Mouse (Mus musculus): Measurements from ENCODE around the gene Lsm4.

The Lsm4 gene

GRCm38 (mm10) chr8:70677451-70678080 lies 4.5 kb downstream of the Lsm4 start:
- TF ChIP-seq NANOG (IDR thresholded peaks at IDR 0.05; ENCODE audit: borderline replicate concordance, low read length), result no peak
- TF ChIP-seq CTCF (conservative IDR thresholded peaks at IDR 0.05; ENCODE audit: low read length), result no peak
- TF ChIP-seq POU5F1 (IDR thresholded peaks at IDR 0.05; ENCODE audit: borderline replicate concordance, low read length), result no peak
- no peaks in the 10 kb centered on the region for H3K27me3 ChIP-seq (ENCODE audit: insufficient read depth, low read length)
- peak overlapping the region; percentile 37; the same call in 1 of the 2 replicates for H3K4me3 ChIP-seq (replicated peaks; ENCODE audit: low read length)
- H3K4me1 ChIP-seq (replicated peaks; ENCODE audit: low read depth, low read length), result peaks cover 87% of the 10 kb centered on the region
- peaks cover 56% of the 10 kb centered on the region for H3K36me3 ChIP-seq (ENCODE audit: insufficient read depth, low read length)
- no peaks in the 10 kb centered on the region for H3K9me3 ChIP-seq (ENCODE audit: low read length)

- Histone ChIP-seq H3K9me3 (ENCODE audit: low read length) (no peaks in the 10 kb centered on the region), H3K36me3 (ENCODE audit: insufficient read depth, low read length) (peaks cover 56% of the 10 kb centered on the region), H3K4me1 (replicated peaks; ENCODE audit: low read depth, low read length) (peaks cover 93% of the 10 kb centered on the region), H3K4me3 (replicated peaks; ENCODE audit: low read length) (no peak overlapping the region), H3K27me3 (ENCODE audit: insufficient read depth, low read length) (no peaks in the 10 kb centered on the region)
- TF ChIP-seq CTCF (conservative IDR thresholded peaks at IDR 0.05; ENCODE audit: low read length) (no peak), POU5F1 (IDR thresholded peaks at IDR 0.05; ENCODE audit: borderline replicate concordance, low read length) (no peak), NANOG (IDR thresholded peaks at IDR 0.05; ENCODE audit: borderline replicate concordance, low read length) (no peak)
Observed at GRCm38 (mm10) chr8:70678679-70679078, 5.6 kb downstream of the Lsm4 start.

GRCm38 (mm10) chr8:70679404-70679803 lies 6.4 kb downstream of the Lsm4 start:
- peak overlapping the region; percentile 32; the same call in 1 of the 2 replicates for H3K4me3 ChIP-seq (replicated peaks; ENCODE audit: low read length)
- no peaks in the 10 kb centered on the region for H3K27me3 ChIP-seq (ENCODE audit: insufficient read depth, low read length)
- no peaks in the 10 kb centered on the region for H3K9me3 ChIP-seq (ENCODE audit: low read length)
- peaks cover 90% of the 10 kb centered on the region for H3K4me1 ChIP-seq (replicated peaks; ENCODE audit: low read depth, low read length)
- TF ChIP-seq NANOG (IDR thresholded peaks at IDR 0.05; ENCODE audit: borderline replicate concordance, low read length) (no peak), CTCF (conservative IDR thresholded peaks at IDR 0.05; ENCODE audit: low read length) (no peak), POU5F1 (IDR thresholded peaks at IDR 0.05; ENCODE audit: borderline replicate concordance, low read length) (no peak)
- peaks cover 56% of the 10 kb centered on the region for H3K36me3 ChIP-seq (ENCODE audit: insufficient read depth, low read length)

- no peaks in the 10 kb centered on the region for H3K9me3 ChIP-seq (ENCODE audit: low read length)
- H3K4me3 ChIP-seq (replicated peaks; ENCODE audit: low read length), result no peak overlapping the region
- TF ChIP-seq POU5F1 (IDR thresholded peaks at IDR 0.05; ENCODE audit: borderline replicate concordance, low read length) (no peak), CTCF (conservative IDR thresholded peaks at IDR 0.05; ENCODE audit: low read length) (no peak), NANOG (IDR thresholded peaks at IDR 0.05; ENCODE audit: borderline replicate concordance, low read length) (no peak)
- peaks cover 90% of the 10 kb centered on the region for H3K4me1 ChIP-seq (replicated peaks; ENCODE audit: low read depth, low read length)
- H3K27me3 ChIP-seq (ENCODE audit: insufficient read depth, low read length), result no peaks in the 10 kb centered on the region
- H3K36me3 ChIP-seq (ENCODE audit: insufficient read depth, low read length), result peaks cover 51% of the 10 kb centered on the region
Observed at GRCm38 (mm10) chr8:70680039-70680438, 7.0 kb downstream of the Lsm4 start.

GRCm38 (mm10) chr8:70681410-70681809 lies 8.4 kb downstream of the Lsm4 start:
- Histone ChIP-seq H3K4me3 (replicated peaks; ENCODE audit: low read length) (no peak overlapping the region), H3K9me3 (ENCODE audit: low read length) (no peaks in the 10 kb centered on the region), H3K27me3 (ENCODE audit: insufficient read depth, low read length) (no peaks in the 10 kb centered on the region), H3K4me1 (replicated peaks; ENCODE audit: low read depth, low read length) (peaks cover 84% of the 10 kb centered on the region), H3K36me3 (ENCODE audit: insufficient read depth, low read length) (peaks cover 45% of the 10 kb centered on the region)
- TF ChIP-seq NANOG (IDR thresholded peaks at IDR 0.05; ENCODE audit: borderline replicate concordance, low read length), result no peak
- no peak for TF ChIP-seq CTCF (conservative IDR thresholded peaks at IDR 0.05; ENCODE audit: low read length)
- TF ChIP-seq POU5F1 (IDR thresholded peaks at IDR 0.05; ENCODE audit: borderline replicate concordance, low read length), result no peak

GRCm38 (mm10) chr8:70682193-70682592 lies 9.1 kb downstream of the Lsm4 start:
- Histone ChIP-seq H3K27me3 (ENCODE audit: insufficient read depth, low read length) (no peaks in the 10 kb centered on the region), H3K36me3 (ENCODE audit: insufficient read depth, low read length) (peaks cover 41% of the 10 kb centered on the region), H3K4me3 (replicated peaks; ENCODE audit: low read length) (peak overlapping the region; percentile 37; the same call in 1 of the 2 replicates), H3K9me3 (ENCODE audit: low read length) (no peaks in the 10 kb centered on the region), H3K4me1 (replicated peaks; ENCODE audit: low read depth, low read length) (peaks cover 82% of the 10 kb centered on the region)
- TF ChIP-seq CTCF (conservative IDR thresholded peaks at IDR 0.05; ENCODE audit: low read length), result no peak
- TF ChIP-seq POU5F1 (IDR thresholded peaks at IDR 0.05; ENCODE audit: borderline replicate concordance, low read length), result no peak

GRCm38 (mm10) chr8:70682692-70683091 lies 9.6 kb downstream of the Lsm4 start:
- H3K27me3 ChIP-seq (ENCODE audit: insufficient read depth, low read length), result no peaks in the 10 kb centered on the region
- peaks cover 80% of the 10 kb centered on the region for H3K4me1 ChIP-seq (replicated peaks; ENCODE audit: low read depth, low read length)
- TF ChIP-seq POU5F1 (IDR thresholded peaks at IDR 0.05; ENCODE audit: borderline replicate concordance, low read length) (no peak), CTCF (conservative IDR thresholded peaks at IDR 0.05; ENCODE audit: low read length) (no peak), NANOG (IDR thresholded peaks at IDR 0.05; ENCODE audit: borderline replicate concordance, low read length) (no peak)
- peaks cover 39% of the 10 kb centered on the region for H3K36me3 ChIP-seq (ENCODE audit: insufficient read depth, low read length)
- peak overlapping the region; percentile 37; the same call in 1 of the 2 replicates for H3K4me3 ChIP-seq (replicated peaks; ENCODE audit: low read length)
- no peaks in the 10 kb centered on the region for H3K9me3 ChIP-seq (ENCODE audit: low read length)

GRCm38 (mm10) chr8:70684291-70684690 lies 11.2 kb downstream of the Lsm4 start:
- H3K27me3 ChIP-seq (ENCODE audit: insufficient read depth, low read length), result no peaks in the 10 kb centered on the region
- H3K9me3 ChIP-seq (ENCODE audit: low read length), result no peaks in the 10 kb centered on the region
- TF ChIP-seq POU5F1 (IDR thresholded peaks at IDR 0.05; ENCODE audit: borderline replicate concordance, low read length), result no peak
- TF ChIP-seq CTCF (conservative IDR thresholded peaks at IDR 0.05; ENCODE audit: low read length), result no peak
- no peak for TF ChIP-seq NANOG (IDR thresholded peaks at IDR 0.05; ENCODE audit: borderline replicate concordance, low read length)
- H3K36me3 ChIP-seq (ENCODE audit: insufficient read depth, low read length), result peaks cover 35% of the 10 kb centered on the region
- H3K4me3 ChIP-seq (replicated peaks; ENCODE audit: low read length), result no peak overlapping the region
- peaks cover 73% of the 10 kb centered on the region for H3K4me1 ChIP-seq (replicated peaks; ENCODE audit: low read depth, low read length)

- Histone ChIP-seq H3K4me1 (replicated peaks; ENCODE audit: low read depth, low read length) (peaks cover 68% of the 10 kb centered on the region), H3K27me3 (ENCODE audit: insufficient read depth, low read length) (no peaks in the 10 kb centered on the region), H3K36me3 (ENCODE audit: insufficient read depth, low read length) (peaks cover 27% of the 10 kb centered on the region), H3K4me3 (replicated peaks; ENCODE audit: low read length) (no peak overlapping the region), H3K9me3 (ENCODE audit: low read length) (no peaks in the 10 kb centered on the region)
- TF ChIP-seq CTCF (conservative IDR thresholded peaks at IDR 0.05; ENCODE audit: low read length) (no peak), NANOG (IDR thresholded peaks at IDR 0.05; ENCODE audit: borderline replicate concordance, low read length) (no peak), POU5F1 (IDR thresholded peaks at IDR 0.05; ENCODE audit: borderline replicate concordance, low read length) (no peak)
Observed at GRCm38 (mm10) chr8:70687576-70687975, 14.5 kb downstream of the Lsm4 start.

All from E14TG2a.4 (cell line).